Mouse (Mus musculus): ENCODE measurements around the gene Rack1. TPM values are rescaled to one million over a fixed set of nuclear protein-coding genes. Genes with fewer than 3 reads are reported as not detected.
A peak's percentile ranks its signal among the peaks of the same experiment; 100 is the strongest.
"Not testable (repeated sequence)": the region's sequence is repeated elsewhere in the genome, so short reads cannot be mapped to it uniquely, and the experiment has no call there.

Gene Rack1
- polyA plus RNA-seq, 1 experiment from 2014 or later = 512 TPM

GRCm38 (mm10) chr11:48782243-48782642 is 17.9 kb upstream of the Rack1 start:
- 88% methylated on average over 4 of the region's 4 CpGs for WGBS
- H3K36me3 ChIP-seq = no peaks in the 10 kb centered on the region
- no peak overlapping the region for H3K27ac ChIP-seq
- no peaks in the 10 kb centered on the region for H3K4me1 ChIP-seq
- H3K4me3 ChIP-seq = no peak overlapping the region
- H3K9ac ChIP-seq = no peak overlapping the region
- H3K27me3 ChIP-seq = no peaks in the 10 kb centered on the region
- no peak overlapping the region for H3K4me2 ChIP-seq (replicated peaks)
- no peak for ATAC-seq (ENCODE audit: low FRiP score)
- H3K9me3 ChIP-seq (replicated peaks) = no peaks in the 10 kb centered on the region

GRCm38 (mm10) chr11:48787455-48788211 is 12.5 kb upstream of the Rack1 start:
- no peak overlapping the region for H3K27ac ChIP-seq
- H3K4me2 ChIP-seq (replicated peaks) = peak overlapping the region; percentile 55
- no peaks in the 10 kb centered on the region for H3K36me3 ChIP-seq
- peak; percentile 64 for ATAC-seq (ENCODE audit: low FRiP score)
- H3K4me1 ChIP-seq = 0 out of 2 replicates have a peak, but pooled peaks cover 2% of the 10 kb centered on the region
- no peaks in the 10 kb centered on the region for H3K9me3 ChIP-seq (replicated peaks)
- H3K9ac ChIP-seq = 0 out of 2 replicates have a peak overlapping the region, but pooled peaks have one; percentile 3
- H3K27me3 ChIP-seq = no peaks in the 10 kb centered on the region
- 50% methylated on average over 10 of the region's 10 CpGs for WGBS
- peak overlapping the region; percentile 34 for H3K4me3 ChIP-seq

- Histone ChIP-seq H3K36me3 (no peaks in the 10 kb centered on the region), H3K4me2 (replicated peaks) (peak overlapping the region; percentile 55), H3K4me3 (peak overlapping the region; percentile 34), H3K4me1 (0 out of 2 replicates have a peak, but pooled peaks cover 2% of the 10 kb centered on the region), H3K9ac (peak overlapping the region; percentile 58), H3K27me3 (no peaks in the 10 kb centered on the region), H3K9me3 (replicated peaks) (no peaks in the 10 kb centered on the region), H3K27ac (no peak overlapping the region)
- WGBS = 9% methylated on average over 16 of the region's 16 CpGs
- ATAC-seq (ENCODE audit: low FRiP score) = peak; percentile 86
These were observed 11.6 kb upstream of the Rack1 start for GRCm38 (mm10) chr11:48788311-48789089.

GRCm38 (mm10) chr11:48789215-48789614 is 10.9 kb upstream of the Rack1 start:
- H3K4me1 ChIP-seq = 0 out of 2 replicates have a peak, but pooled peaks cover 2% of the 10 kb centered on the region
- 85% methylated on average over 5 of the region's 5 CpGs for WGBS

GRCm38 (mm10) chr11:48789973-48790823 is 9.9 kb upstream of the Rack1 start:
- H3K9me3 ChIP-seq (replicated peaks) = no peaks in the 10 kb centered on the region
- 20% methylated on average over 20 of the region's 20 CpGs for WGBS
- ATAC-seq (ENCODE audit: low FRiP score) = peak; percentile 47; the same call in 1 of the 2 replicates
- peak overlapping the region; percentile 45 for H3K4me2 ChIP-seq (replicated peaks)
- H3K27me3 ChIP-seq = no peaks in the 10 kb centered on the region
- H3K4me3 ChIP-seq = peak overlapping the region; percentile 21
- H3K4me1 ChIP-seq = 0 out of 2 replicates have a peak, but pooled peaks cover 2% of the 10 kb centered on the region
- H3K27ac ChIP-seq = no peak overlapping the region
- H3K9ac ChIP-seq = no peak overlapping the region
- no peaks in the 10 kb centered on the region for H3K36me3 ChIP-seq

More at GRCm38 (mm10) chr11:48789215-48789614, 10.9 kb upstream of the Rack1 start:
- H3K27me3 ChIP-seq = no peaks in the 10 kb centered on the region
- no peak for ATAC-seq (ENCODE audit: low FRiP score)
- no peak overlapping the region for H3K27ac ChIP-seq
- no peak overlapping the region for H3K9ac ChIP-seq
- H3K9me3 ChIP-seq (replicated peaks) = no peaks in the 10 kb centered on the region
- no peak overlapping the region for H3K4me3 ChIP-seq
- H3K4me2 ChIP-seq (replicated peaks) = no peak overlapping the region
- no peaks in the 10 kb centered on the region for H3K36me3 ChIP-seq

GRCm38 (mm10) chr11:48790946-48791345 is 9.2 kb upstream of the Rack1 start:
- no peak overlapping the region for H3K27ac ChIP-seq
- no peaks in the 10 kb centered on the region for H3K9me3 ChIP-seq (replicated peaks)
- no peaks in the 10 kb centered on the region for H3K27me3 ChIP-seq
- no peak for ATAC-seq (ENCODE audit: low FRiP score)
- H3K4me1 ChIP-seq = 0 out of 2 replicates have a peak, but pooled peaks cover 2% of the 10 kb centered on the region
- H3K4me3 ChIP-seq = no peak overlapping the region
- WGBS = 51% methylated on average over 8 of the region's 8 CpGs
- H3K36me3 ChIP-seq = no peaks in the 10 kb centered on the region
- no peak overlapping the region for H3K4me2 ChIP-seq (replicated peaks)
- no peak overlapping the region for H3K9ac ChIP-seq

GRCm38 (mm10) chr11:48791894-48792293 is 8.2 kb upstream of the Rack1 start:
- H3K4me1 ChIP-seq; H3K9me3 ChIP-seq (replicated peaks); H3K27me3 ChIP-seq; H3K36me3 ChIP-seq; H3K4me2 ChIP-seq (replicated peaks); H3K4me3 ChIP-seq; ATAC-seq (ENCODE audit: low FRiP score); H3K9ac ChIP-seq; H3K27ac ChIP-seq: not testable (repeated sequence)
- WGBS = 86% methylated on average over 9 of the region's 9 CpGs

GRCm38 (mm10) chr11:48793184-48793583 is 6.9 kb upstream of the Rack1 start:
- Histone ChIP-seq H3K4me1 (0 out of 2 replicates have a peak, but pooled peaks cover 6% of the 10 kb centered on the region), H3K36me3 (no peaks in the 10 kb centered on the region), H3K9me3 (replicated peaks) (no peaks in the 10 kb centered on the region), H3K4me3 (no peak overlapping the region), H3K9ac (no peak overlapping the region), H3K27me3 (no peaks in the 10 kb centered on the region), H3K27ac (no peak overlapping the region), H3K4me2 (replicated peaks) (no peak overlapping the region)
- no peak for ATAC-seq (ENCODE audit: low FRiP score)
- WGBS = 96% methylated on average over 3 of the region's 3 CpGs

- Histone ChIP-seq H3K4me1 (peaks cover 14% of the 10 kb centered on the region; the same call in 1 of the 2 replicates), H3K4me2 (replicated peaks) (no peak overlapping the region), H3K9me3 (replicated peaks) (no peaks in the 10 kb centered on the region), H3K9ac (no peak overlapping the region), H3K4me3 (no peak overlapping the region), H3K27ac (no peak overlapping the region), H3K27me3 (no peaks in the 10 kb centered on the region), H3K36me3 (no peaks in the 10 kb centered on the region)
- 91% methylated on average over 7 of the region's 7 CpGs for WGBS
- no peak for ATAC-seq (ENCODE audit: low FRiP score)
These were observed 4.9 kb upstream of the Rack1 start for GRCm38 (mm10) chr11:48795221-48795620.

- Histone ChIP-seq H3K27me3 (no peaks in the 10 kb centered on the region), H3K4me1 (peaks cover 15% of the 10 kb centered on the region), H3K4me3 (no peak overlapping the region), H3K36me3 (no peaks in the 10 kb centered on the region), H3K4me2 (replicated peaks) (no peak overlapping the region), H3K27ac (no peak overlapping the region), H3K9ac (no peak overlapping the region), H3K9me3 (replicated peaks) (no peaks in the 10 kb centered on the region)
- WGBS = 79% methylated on average over 4 of the region's 4 CpGs
- ATAC-seq (ENCODE audit: low FRiP score) = no peak
These were observed 3.8 kb upstream of the Rack1 start for GRCm38 (mm10) chr11:48796290-48796689.

GRCm38 (mm10) chr11:48797287-48797686 is 2.8 kb upstream of the Rack1 start:
- ATAC-seq (ENCODE audit: low FRiP score) = no peak
- Histone ChIP-seq H3K4me1 (peaks cover 25% of the 10 kb centered on the region), H3K27me3 (no peaks in the 10 kb centered on the region), H3K9ac (no peak overlapping the region), H3K9me3 (replicated peaks) (no peaks in the 10 kb centered on the region), H3K27ac (no peak overlapping the region), H3K4me2 (replicated peaks) (no peak overlapping the region), H3K36me3 (peaks cover 9% of the 10 kb centered on the region; the same call in 1 of the 2 replicates), H3K4me3 (no peak overlapping the region)
- WGBS = 92% methylated on average over 5 of the region's 5 CpGs

GRCm38 (mm10) chr11:48798308-48798707 is 1.8 kb upstream of the Rack1 start:
- H3K4me2 ChIP-seq (replicated peaks) = no peak overlapping the region
- ATAC-seq (ENCODE audit: low FRiP score) = no peak
- no peak overlapping the region for H3K4me3 ChIP-seq
- H3K4me1 ChIP-seq = peaks cover 33% of the 10 kb centered on the region
- no peak overlapping the region for H3K27ac ChIP-seq
- H3K9me3 ChIP-seq (replicated peaks) = no peaks in the 10 kb centered on the region
- 89% methylated on average over 7 of the region's 7 CpGs for WGBS
- no peak overlapping the region for H3K9ac ChIP-seq
- H3K27me3 ChIP-seq = no peaks in the 10 kb centered on the region
- peaks cover 19% of the 10 kb centered on the region for H3K36me3 ChIP-seq

Measured in hindbrain, embryonic 12.5 days (tissue).